Mouse (Mus musculus): ENCODE data around the gene Angptl1. TPM values are rescaled to one million over a fixed set of nuclear protein-coding genes. Genes with fewer than 3 reads are reported as not detected.

Angptl1 gene
- polyA plus RNA-seq, 1 experiment from 2014 or later, result 3.5 TPM

GRCm38 (mm10) chr1:156838695-156839094 lies 333 bp downstream of the Angptl1 start:
- no peaks in the 10 kb centered on the region for H3K36me3 ChIP-seq (ENCODE audit: control insufficient read depth, insufficient read depth, low read length)
- H3K9ac ChIP-seq (ENCODE audit: low read length), result peak overlapping the region; percentile 45; the same call in 1 of the 2 replicates

DNA sequence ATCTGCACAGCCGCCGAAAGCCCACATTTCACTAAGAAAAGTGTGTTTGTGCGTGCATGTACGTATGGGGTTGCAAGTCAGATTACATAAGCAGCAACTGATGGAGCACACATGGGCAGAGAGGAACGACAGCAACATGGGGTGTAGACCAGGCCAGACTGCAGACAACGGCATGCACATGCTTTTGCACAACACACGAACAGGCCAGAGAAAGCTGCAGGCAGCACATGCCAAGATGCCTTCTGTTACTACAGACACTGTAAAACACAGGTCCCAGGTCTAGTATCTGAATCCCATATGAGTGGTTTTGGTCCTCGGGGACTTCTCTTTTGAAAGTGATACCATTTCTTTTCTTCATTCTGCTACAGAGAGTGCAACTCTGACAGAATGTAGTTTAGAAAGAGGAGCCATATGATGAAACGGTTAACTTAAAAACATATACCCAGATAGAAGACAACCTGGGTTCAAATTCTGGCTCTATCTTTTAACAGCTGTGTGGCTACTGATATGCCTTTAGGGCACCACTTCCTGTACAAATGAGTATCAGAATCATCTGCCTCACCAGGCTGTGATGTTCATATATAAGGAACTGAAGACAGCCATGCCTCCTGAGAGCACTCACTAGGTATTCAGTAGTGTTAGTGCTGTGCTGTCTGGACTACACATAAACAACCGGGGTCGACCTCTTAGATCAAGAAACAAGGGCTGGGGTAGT lies 3.4 kb downstream of the Angptl1 start:
- peaks cover 14% of the 10 kb centered on the region for H3K4me1 ChIP-seq (replicated peaks; ENCODE audit: control insufficient read depth, insufficient read depth, low read length)
- ATAC-seq (ENCODE audit: low read depth), result no peak
- H3K9ac ChIP-seq (ENCODE audit: low read length), result no peak overlapping the region
- no peaks in the 10 kb centered on the region for H3K9me3 ChIP-seq (ENCODE audit: control insufficient read depth, low read length)
- no peaks in the 10 kb centered on the region for H3K27me3 ChIP-seq (ENCODE audit: control insufficient read depth, insufficient read depth, low read depth, low read length)
- WGBS, result 50% methylated on average over 11 of the region's 11 CpGs
- H3K36me3 ChIP-seq (ENCODE audit: control insufficient read depth, insufficient read depth, low read length), result no peaks in the 10 kb centered on the region
- H3K4me2 ChIP-seq (ENCODE audit: low read depth, low read length), result no peak overlapping the region
- no peak overlapping the region for H3K4me3 ChIP-seq (ENCODE audit: low read length)
- no peak overlapping the region for H3K27ac ChIP-seq (ENCODE audit: low read length)

More at GRCm38 (mm10) chr1:156838695-156839094, 333 bp downstream of the Angptl1 start:
- Histone ChIP-seq H3K4me1 (replicated peaks; ENCODE audit: control insufficient read depth, insufficient read depth, low read length) (peaks cover 14% of the 10 kb centered on the region), H3K27ac (ENCODE audit: low read length) (0 out of 2 replicates have a peak overlapping the region, but pooled peaks have one; percentile 10), H3K9me3 (ENCODE audit: control insufficient read depth, low read length) (no peaks in the 10 kb centered on the region), H3K4me3 (ENCODE audit: low read length) (peak overlapping the region; percentile 24; the same call in 1 of the 2 replicates), H3K4me2 (ENCODE audit: low read depth, low read length) (peak overlapping the region; percentile 53), H3K27me3 (ENCODE audit: control insufficient read depth, insufficient read depth, low read depth, low read length) (no peaks in the 10 kb centered on the region)
- 6% methylated on average over 6 of the region's 6 CpGs for WGBS
- peak; percentile 96 for ATAC-seq (ENCODE audit: low read depth)

DNA sequence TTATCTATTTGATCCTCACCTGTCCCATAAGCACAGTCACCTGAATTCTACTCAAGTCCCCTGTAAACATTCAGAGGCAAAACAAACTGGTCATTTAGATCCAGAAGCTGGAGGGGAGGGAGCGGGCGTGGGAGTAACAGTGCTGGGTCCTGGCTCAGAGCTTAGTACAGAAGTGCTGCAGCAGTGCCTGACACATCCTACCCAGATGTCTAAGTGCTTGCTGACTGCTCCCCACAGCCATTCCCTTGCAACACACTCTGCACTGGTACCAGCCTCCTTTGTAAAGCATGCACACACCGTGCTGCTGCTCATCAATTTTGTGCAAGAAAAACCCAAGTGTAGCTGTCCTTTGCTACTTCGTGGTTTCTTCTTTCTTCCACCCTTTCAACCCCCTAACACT lies 8.7 kb downstream of the Angptl1 start:
- no peaks in the 10 kb centered on the region for H3K9me3 ChIP-seq (ENCODE audit: control insufficient read depth, low read length)
- no peak overlapping the region for H3K4me3 ChIP-seq (ENCODE audit: low read length)
- no peak overlapping the region for H3K9ac ChIP-seq (ENCODE audit: low read length)
- no peak overlapping the region for H3K27ac ChIP-seq (ENCODE audit: low read length)
- H3K4me1 ChIP-seq (replicated peaks; ENCODE audit: control insufficient read depth, insufficient read depth, low read length), result no peaks in the 10 kb centered on the region
- ATAC-seq (ENCODE audit: low read depth), result no peak
- 51% methylated on average over 4 of the region's 4 CpGs for WGBS
- no peaks in the 10 kb centered on the region; the same call in 1 of the 2 replicates for H3K36me3 ChIP-seq (ENCODE audit: control insufficient read depth, insufficient read depth, low read length)
- H3K27me3 ChIP-seq (ENCODE audit: control insufficient read depth, insufficient read depth, low read depth, low read length), result no peaks in the 10 kb centered on the region
- no peak overlapping the region for H3K4me2 ChIP-seq (ENCODE audit: low read depth, low read length)

DNA sequence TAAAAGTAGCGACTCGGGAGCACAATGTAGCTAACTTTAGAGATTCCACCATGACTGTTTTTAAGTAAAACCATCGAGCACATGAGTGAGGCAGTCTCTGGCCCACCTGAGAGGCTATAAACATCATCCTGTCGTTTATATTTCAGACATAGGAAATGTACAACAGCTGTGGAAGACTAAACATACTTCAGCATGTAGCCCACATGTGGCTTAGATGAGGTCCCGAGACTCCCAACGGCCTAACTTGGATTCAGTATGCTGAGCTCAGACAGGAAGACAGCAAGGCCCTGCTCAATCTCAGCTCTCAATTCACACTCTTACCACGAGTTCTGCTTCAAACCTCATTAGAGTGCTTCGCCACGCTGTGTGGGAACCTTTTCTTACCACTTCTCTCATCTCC lies 14.0 kb downstream of the Angptl1 start:
- H3K9me3 ChIP-seq (ENCODE audit: control insufficient read depth, low read length), result no peaks in the 10 kb centered on the region
- no peak overlapping the region for H3K4me3 ChIP-seq (ENCODE audit: low read length)
- H3K36me3 ChIP-seq (ENCODE audit: control insufficient read depth, insufficient read depth, low read length), result no peaks in the 10 kb centered on the region; the same call in 1 of the 2 replicates
- no peaks in the 10 kb centered on the region for H3K27me3 ChIP-seq (ENCODE audit: control insufficient read depth, insufficient read depth, low read depth, low read length)
- no peak overlapping the region for H3K27ac ChIP-seq (ENCODE audit: low read length)
- no peaks in the 10 kb centered on the region for H3K4me1 ChIP-seq (replicated peaks; ENCODE audit: control insufficient read depth, insufficient read depth, low read length)
- H3K4me2 ChIP-seq (ENCODE audit: low read depth, low read length), result no peak overlapping the region
- H3K9ac ChIP-seq (ENCODE audit: low read length), result no peak overlapping the region
- no peak for ATAC-seq (ENCODE audit: low read depth)
- WGBS, result 56% methylated on average over 9 of the region's 9 CpGs

- no peak for ATAC-seq (ENCODE audit: low read depth)
- Histone ChIP-seq H3K9ac (ENCODE audit: low read length) (no peak overlapping the region), H3K27ac (ENCODE audit: low read length) (no peak overlapping the region), H3K4me2 (ENCODE audit: low read depth, low read length) (no peak overlapping the region), H3K9me3 (ENCODE audit: control insufficient read depth, low read length) (no peaks in the 10 kb centered on the region), H3K4me3 (ENCODE audit: low read length) (no peak overlapping the region), H3K27me3 (ENCODE audit: control insufficient read depth, insufficient read depth, low read depth, low read length) (no peaks in the 10 kb centered on the region), H3K4me1 (replicated peaks; ENCODE audit: control insufficient read depth, insufficient read depth, low read length) (no peaks in the 10 kb centered on the region), H3K36me3 (ENCODE audit: control insufficient read depth, insufficient read depth, low read length) (no peaks in the 10 kb centered on the region; the same call in 1 of the 2 replicates)
- WGBS, result 63% methylated on average over 5 of the region's 5 CpGs
Observed at GRCm38 (mm10) chr1:156852872-156853271, 14.5 kb downstream of the Angptl1 start.

GRCm38 (mm10) chr1:156854558-156854957 lies 16.2 kb downstream of the Angptl1 start:
- Histone ChIP-seq H3K4me2 (ENCODE audit: low read depth, low read length) (no peak overlapping the region), H3K4me3 (ENCODE audit: low read length) (no peak overlapping the region), H3K9me3 (ENCODE audit: control insufficient read depth, low read length) (no peaks in the 10 kb centered on the region), H3K27me3 (ENCODE audit: control insufficient read depth, insufficient read depth, low read depth, low read length) (no peaks in the 10 kb centered on the region), H3K4me1 (replicated peaks; ENCODE audit: control insufficient read depth, insufficient read depth, low read length) (no peaks in the 10 kb centered on the region), H3K27ac (ENCODE audit: low read length) (no peak overlapping the region), H3K9ac (ENCODE audit: low read length) (no peak overlapping the region), H3K36me3 (ENCODE audit: control insufficient read depth, insufficient read depth, low read length) (no peaks in the 10 kb centered on the region; the same call in 1 of the 2 replicates)
- ATAC-seq (ENCODE audit: low read depth), result no peak
- 45% methylated on average over 4 of the region's 4 CpGs for WGBS

GRCm38 (mm10) chr1:156856666-156857065 lies 18.3 kb downstream of the Angptl1 start:
- no peaks in the 10 kb centered on the region for H3K36me3 ChIP-seq (ENCODE audit: control insufficient read depth, insufficient read depth, low read length)
- H3K27me3 ChIP-seq (ENCODE audit: control insufficient read depth, insufficient read depth, low read depth, low read length), result no peaks in the 10 kb centered on the region
- ATAC-seq (ENCODE audit: low read depth), result no peak
- no peak overlapping the region for H3K4me2 ChIP-seq (ENCODE audit: low read depth, low read length)
- 89% methylated on average over 2 of the region's 2 CpGs for WGBS
- H3K4me1 ChIP-seq (replicated peaks; ENCODE audit: control insufficient read depth, insufficient read depth, low read length), result no peaks in the 10 kb centered on the region
- no peak overlapping the region for H3K9ac ChIP-seq (ENCODE audit: low read length)
- H3K9me3 ChIP-seq (ENCODE audit: control insufficient read depth, low read length), result no peaks in the 10 kb centered on the region
- H3K27ac ChIP-seq (ENCODE audit: low read length), result no peak overlapping the region
- H3K4me3 ChIP-seq (ENCODE audit: low read length), result no peak overlapping the region

GRCm38 (mm10) chr1:156859156-156859555 lies 20.8 kb downstream of the Angptl1 start:
- 92% methylated on average over 2 of the region's 2 CpGs for WGBS
- ATAC-seq (ENCODE audit: low read depth), result no peak
- H3K4me2 ChIP-seq (ENCODE audit: low read depth, low read length), result no peak overlapping the region
- no peak overlapping the region for H3K27ac ChIP-seq (ENCODE audit: low read length)
- no peaks in the 10 kb centered on the region for H3K9me3 ChIP-seq (ENCODE audit: control insufficient read depth, low read length)
- H3K36me3 ChIP-seq (ENCODE audit: control insufficient read depth, insufficient read depth, low read length), result no peaks in the 10 kb centered on the region
- H3K9ac ChIP-seq (ENCODE audit: low read length), result no peak overlapping the region
- H3K27me3 ChIP-seq (ENCODE audit: control insufficient read depth, insufficient read depth, low read depth, low read length), result no peaks in the 10 kb centered on the region
- peaks cover 6% of the 10 kb centered on the region; the same call in 1 of the 2 replicates for H3K4me1 ChIP-seq (replicated peaks; ENCODE audit: control insufficient read depth, insufficient read depth, low read length)
- H3K4me3 ChIP-seq (ENCODE audit: low read length), result no peak overlapping the region

DNA sequence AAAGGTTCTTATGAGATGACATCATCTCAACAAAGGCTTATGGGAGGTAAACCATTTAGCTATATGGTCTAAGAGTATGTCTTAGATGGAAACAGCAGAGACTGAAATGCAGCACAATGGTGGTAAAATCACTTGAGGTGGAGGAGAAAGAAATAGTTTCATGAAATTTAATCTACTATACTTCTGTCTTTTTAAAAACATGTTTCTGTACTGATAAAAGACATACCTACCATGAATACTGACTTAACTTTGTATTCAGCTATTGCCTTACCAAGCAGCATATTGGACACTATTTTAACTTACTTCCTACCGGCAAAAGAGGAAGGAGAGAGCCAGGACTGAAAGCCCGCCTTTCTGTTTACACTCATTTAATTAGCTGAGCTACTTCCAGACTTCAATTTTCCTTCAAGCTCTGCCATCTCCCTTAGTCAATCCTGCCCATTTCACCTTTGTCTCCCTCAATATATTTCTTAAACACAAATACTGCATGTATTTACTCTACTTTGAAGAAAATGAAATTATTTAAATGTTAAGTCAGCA lies 21.4 kb downstream of the Angptl1 start:
- peaks cover 9% of the 10 kb centered on the region; the same call in 1 of the 2 replicates for H3K4me1 ChIP-seq (replicated peaks; ENCODE audit: control insufficient read depth, insufficient read depth, low read length)
- no peaks in the 10 kb centered on the region for H3K9me3 ChIP-seq (ENCODE audit: control insufficient read depth, low read length)
- no peak overlapping the region for H3K4me2 ChIP-seq (ENCODE audit: low read depth, low read length)
- H3K36me3 ChIP-seq (ENCODE audit: control insufficient read depth, insufficient read depth, low read length), result no peaks in the 10 kb centered on the region
- no peaks in the 10 kb centered on the region for H3K27me3 ChIP-seq (ENCODE audit: control insufficient read depth, insufficient read depth, low read depth, low read length)
- no peak overlapping the region for H3K9ac ChIP-seq (ENCODE audit: low read length)
- no peak for ATAC-seq (ENCODE audit: low read depth)
- WGBS, result 42% methylated on average over 2 of the region's 2 CpGs
- no peak overlapping the region for H3K4me3 ChIP-seq (ENCODE audit: low read length)
- no peak overlapping the region for H3K27ac ChIP-seq (ENCODE audit: low read length)
